Mouse (Mus musculus) right cerebral cortex, postnatal 14 days (tissue): Measurements from ENCODE around the gene Depp1.
A peak's percentile ranks its signal among the peaks of the same experiment; 100 is the strongest.
"Not testable (repeated sequence)": the region's sequence is repeated elsewhere in the genome, so short reads cannot be mapped to it uniquely, and the experiment has no call there.

ENCODE experiments used
- DNase-seq: peaks from one replicate; pipeline ENCODE4 v3.0.0; 2022

Gene Depp1

DNA sequence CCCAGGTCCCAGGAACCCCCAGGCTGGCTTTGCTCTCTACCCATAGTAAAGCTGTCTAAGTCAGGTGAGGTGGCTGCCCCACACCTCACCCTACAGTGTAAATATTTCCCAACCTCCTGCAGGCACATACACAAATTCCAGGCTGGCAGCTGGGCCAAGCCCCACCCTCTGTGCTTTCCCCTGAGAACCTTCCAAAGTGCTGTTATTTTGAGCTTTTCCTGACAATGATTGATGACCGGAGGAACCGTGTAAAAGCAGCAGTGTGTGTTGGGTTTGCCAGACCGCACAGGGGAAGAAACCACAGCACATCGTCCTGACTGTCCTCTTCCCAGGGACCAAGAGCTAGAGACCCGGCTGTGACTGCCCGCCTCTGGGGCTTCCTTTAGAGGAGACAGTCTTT, at the start of gene Depp1:
TSS of gene Depp1 (plus strand) at position 204 of the 400 bp plus-strand sequence.
- no peak for DNase-seq

DNA sequence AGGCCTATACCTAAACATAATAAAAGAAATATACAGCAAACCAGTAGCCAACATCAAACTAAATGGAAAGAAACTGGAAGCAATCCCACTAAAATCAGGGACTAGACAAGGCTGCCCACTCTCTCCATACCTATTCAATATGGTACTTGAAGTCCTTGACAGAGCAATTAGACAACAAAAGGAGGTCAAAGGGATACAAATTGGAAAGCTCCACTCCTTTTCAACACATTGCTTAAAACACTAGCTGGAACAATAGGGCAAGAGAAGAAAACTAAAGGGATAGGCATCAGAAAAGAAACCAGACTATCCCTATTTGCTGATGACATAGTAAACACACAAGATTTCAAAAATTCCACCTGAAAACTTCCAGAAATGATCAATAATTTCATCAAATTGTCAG, 49.4 kb upstream of the Depp1 start:
- DNase-seq = not testable (repeated sequence)

DNA sequence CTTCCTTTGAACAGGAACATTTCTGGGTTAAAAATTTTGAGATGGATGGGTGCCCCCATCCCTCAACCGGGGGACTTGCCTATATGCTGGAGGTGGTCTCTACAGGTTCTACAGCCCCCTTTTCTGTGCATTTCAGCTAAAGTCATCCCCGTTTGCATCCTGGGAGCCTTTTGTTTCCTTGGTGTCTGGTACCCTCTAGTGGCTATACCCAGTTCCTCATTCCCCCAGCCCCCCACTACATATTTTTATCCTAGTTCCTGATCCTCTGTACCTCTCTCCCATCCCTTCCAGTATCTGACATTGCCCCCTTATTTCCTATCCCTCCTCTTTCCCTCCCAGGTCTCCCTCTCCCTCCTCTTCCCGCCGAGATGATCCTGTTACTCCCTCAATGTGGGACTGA, 43.2 kb upstream of the Depp1 start:
- DNase-seq = no peak

DNA sequence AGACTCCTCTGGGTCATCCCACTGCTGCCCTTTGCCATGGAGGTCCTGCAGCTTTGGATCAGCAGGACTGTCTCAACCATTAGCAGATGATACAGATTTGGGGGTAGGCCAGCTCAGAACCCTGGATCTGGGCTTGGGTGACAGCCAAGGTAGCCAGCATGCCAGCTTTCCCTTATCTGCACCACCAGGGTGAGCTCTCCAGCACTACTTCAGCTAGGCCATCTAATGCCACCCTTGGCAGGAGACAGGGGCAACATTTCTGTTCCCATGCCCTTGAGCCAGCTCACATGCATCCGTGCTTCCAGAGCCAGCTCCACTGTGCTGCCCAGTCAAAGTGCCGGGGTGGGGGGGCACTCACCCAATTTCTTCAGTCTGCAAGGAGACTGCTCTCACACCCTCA, 34.7 kb upstream of the Depp1 start:
- DNase-seq = no peak

DNA sequence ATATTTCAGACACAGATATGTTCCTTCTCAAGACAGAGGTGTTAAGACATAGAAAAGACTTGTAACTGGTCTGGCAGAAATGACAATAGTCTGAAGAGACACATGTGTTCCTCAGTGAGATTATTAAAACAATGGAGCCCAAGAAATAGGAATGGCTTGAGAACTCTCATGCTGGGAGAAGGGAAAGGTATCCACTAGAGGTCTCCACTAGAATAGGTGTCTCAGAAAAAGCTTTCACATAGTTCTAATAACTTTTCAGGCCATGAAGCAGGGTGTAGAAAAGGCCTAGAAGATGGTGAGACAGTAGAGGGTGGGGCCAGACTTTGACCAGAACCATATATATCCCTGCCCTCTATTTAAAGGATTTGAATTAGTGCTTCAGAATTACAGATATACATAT, 32.3 kb upstream of the Depp1 start:
- DNase-seq = no peak

DNA sequence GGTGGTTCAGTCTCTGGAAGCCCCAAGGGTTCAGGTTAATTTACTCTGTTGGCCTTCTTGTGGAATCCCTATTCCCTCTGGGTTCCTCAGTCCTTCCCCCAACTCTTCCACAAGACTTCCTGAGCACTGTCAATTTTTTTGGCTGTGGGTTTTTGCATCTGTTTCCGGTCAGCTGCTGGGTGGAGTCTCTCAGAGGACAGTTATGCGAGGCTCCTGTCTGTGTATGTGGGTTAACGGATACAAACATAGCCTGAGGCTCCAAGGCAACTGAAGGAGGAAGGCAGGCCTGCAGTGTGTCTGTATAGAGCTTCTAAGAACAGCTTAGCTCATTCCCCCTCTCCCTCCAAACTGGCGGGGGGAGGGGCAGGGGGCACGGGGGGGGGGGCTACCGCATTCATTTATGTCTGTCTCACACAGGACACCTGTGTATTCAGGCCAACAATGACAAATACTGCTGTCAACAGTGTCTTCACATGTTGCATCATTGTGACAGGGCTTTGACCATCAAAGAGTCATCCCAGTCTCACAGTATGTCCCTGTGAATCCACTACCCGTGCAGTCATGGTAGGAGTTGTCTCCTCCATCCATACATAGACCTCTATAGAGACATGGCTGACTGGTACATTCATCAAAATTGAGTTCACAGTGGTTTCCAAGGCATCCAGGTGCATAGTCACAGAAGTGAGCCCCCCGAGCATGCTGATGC, 28.9 kb upstream of the Depp1 start:
- DNase-seq = no peak

DNA sequence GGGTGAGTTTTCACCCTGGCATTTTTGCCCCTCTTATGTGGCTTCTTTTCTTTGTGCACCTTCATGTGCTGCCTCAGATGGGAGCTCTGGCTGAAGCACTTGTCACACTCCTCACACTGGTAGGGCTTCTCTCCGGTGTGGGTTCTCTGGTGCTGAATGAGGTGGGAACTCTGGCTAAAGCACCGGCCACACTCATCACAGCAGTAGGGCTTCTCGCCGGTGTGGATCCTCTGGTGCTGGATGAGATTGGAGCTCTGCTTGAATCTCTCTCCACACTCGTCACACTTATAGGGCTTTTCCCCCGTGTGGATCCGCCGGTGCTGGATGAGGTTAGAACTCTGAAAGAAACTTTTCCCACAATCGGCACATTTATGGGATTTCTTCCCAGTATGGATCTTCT, 24.0 kb upstream of the Depp1 start:
- DNase-seq = not testable (repeated sequence)

DNA sequence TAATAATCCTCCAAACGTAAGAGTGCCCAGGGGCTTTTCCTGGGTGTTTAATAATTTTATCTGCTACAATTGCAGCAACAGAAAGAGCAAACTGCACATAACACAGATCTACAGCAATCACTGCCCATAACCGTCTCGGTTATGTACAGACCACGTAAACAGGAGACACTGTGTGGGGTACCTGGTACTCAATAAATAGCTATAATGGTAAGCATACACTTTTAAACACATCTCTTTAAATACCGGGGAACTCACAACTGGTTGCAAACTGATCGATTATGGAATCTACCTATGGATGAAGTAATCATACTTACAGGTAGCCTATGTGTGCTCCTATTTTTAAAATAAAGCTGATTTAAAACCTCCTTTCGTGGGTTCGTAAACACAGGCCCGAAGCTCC, 22.3 kb upstream of the Depp1 start:
- DNase-seq = no peak

- peak; percentile 71 for DNase-seq
These were observed 21.8 kb upstream of the Depp1 start, which contains the start of gene Zfp422 for GRCm38 (mm10) chr6:116628539-116629171. Gene Zfp422, minus strand, starts transcription at chr6:116628999.

DNA sequence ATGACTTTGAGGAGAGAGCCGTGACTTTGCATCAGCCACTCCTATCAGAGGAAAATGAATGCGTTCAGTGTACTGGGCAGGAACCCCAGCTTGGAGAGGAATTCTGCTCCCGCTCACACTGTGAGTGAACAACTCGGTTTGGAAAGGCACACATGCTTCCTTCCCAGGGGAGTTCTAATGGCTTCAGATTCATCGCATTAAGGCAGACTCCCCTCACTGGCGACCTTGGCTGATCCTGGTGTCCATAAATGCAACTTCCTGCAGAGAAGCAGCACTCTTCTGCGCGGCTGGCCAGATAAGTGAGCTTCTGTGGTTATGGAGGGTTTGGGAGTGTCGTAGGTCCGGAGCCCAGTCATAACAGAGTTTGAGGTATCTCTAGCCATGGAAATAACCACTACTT, 20.6 kb upstream of the Depp1 start:
- no peak for DNase-seq

- peak; percentile 88 for DNase-seq
These were observed 18.3 kb upstream of the Depp1 start for GRCm38 (mm10) chr6:116632129-116632528.

DNA sequence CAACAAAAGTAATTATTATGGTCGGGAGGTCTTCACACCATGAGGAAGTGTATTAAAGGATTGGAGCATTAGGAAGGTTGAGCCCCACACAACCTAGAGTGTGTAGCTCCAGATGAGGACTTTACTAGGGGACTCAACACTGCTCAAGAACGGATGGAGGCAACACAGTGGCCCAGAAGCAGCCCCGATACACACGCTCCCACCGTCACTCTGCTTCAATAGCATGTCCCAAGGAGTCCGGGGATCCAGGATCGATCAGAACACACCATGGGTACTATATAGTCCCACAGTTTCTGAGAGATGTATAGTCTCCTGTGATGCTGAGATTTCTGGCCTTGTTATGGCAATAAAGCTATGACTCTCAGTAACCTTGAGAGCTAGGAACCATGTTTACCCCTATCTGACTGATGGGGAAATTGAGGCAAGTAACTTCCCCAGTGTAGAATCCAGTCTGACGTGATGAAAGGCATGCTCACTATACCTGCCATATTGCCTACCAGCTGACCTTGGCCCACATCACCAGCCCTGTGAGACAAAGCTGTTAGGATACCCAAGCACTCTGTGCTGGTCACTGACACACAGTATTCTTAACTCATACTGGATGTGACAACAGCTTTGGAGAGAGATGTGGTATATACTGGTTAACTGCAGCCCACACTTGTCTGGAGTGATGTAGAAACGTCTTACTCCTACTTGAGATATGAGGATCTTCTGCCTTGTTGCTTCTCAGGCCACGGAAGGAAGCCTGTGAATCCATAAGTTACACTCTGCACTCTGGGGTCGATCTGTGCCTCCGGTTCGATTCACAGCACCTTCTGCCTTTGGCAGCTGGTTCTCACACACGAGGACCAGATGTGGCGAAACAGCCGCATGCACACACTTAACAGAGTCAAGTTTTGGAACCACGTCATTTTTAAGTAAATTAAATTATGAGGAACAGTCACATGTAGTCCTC, 16.4 kb upstream of the Depp1 start:
- DNase-seq = no peak

GRCm38 (mm10) chr6:116635251-116636180, 14.9 kb upstream of the Depp1 start:
- no peak for DNase-seq

DNA sequence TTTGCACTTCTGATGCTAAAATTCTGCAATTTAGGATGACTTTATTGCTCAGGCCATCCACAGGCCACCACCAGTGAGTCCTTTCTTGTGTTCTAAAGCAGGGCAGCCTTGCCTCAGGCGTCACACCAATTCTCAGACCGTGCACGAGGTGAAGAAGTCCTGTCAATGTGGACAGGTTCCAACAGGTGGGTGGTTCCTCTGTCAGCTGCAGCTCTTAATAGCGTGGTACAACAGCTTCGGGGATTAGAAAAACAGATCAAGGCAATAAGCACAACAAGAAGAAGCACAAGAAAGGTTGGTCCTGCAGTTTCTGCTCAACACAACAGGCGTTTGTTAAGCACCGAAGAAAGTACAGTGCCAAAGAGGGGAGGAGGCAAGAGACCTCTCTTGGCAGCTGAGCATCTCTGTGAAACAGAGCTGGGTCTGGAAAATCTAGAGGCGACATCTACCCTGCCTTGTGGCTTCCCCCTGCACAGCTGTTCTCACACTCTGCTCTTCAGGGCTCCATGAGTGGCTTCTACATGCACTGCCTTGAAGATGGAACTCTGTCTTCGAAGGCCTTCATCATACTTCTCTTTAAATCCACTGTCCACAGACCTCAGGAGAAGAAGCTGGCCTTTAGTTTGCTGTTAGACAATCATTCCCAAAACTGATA, 13.7 kb upstream of the Depp1 start:
- no peak for DNase-seq

DNA sequence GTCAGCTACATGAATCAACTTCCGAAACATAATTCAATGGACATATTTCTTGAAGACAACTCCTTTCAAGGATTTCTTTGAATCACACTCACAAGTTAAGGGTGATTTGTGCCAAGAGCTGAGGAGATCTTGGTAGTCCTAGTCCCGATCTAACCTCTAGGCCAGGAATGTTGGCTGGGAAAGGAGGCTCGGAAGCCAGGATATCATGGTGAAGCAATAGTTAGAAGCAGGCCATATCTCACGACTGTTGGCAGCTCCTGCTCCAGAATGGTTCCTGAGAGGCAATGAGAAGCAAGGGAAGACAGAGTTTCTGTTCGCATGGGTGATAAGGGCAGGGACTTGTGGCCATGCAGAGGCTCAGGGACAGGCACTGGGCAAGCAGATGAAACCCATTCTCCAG, 12.9 kb upstream of the Depp1 start:
- DNase-seq = no peak

DNA sequence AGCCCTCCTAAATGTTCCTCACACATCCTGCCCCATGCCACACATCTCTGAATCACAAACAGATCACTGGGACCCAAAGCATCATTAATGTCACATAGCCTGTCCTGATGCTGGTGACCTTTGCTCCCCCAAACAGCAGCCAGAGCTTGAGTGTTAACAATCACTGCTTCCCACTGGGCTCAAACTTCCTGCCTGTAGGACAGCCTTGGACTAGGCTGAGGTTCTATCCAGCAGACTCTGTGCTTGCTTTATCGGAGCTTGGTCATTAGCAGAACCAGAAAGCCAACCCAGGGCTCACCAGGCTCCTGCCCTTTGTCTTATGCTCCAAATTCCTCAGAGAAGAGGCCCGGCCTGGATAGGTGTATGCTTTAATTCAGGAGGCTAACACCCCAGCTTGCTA, 11.5 kb upstream of the Depp1 start:
- no peak for DNase-seq

DNA sequence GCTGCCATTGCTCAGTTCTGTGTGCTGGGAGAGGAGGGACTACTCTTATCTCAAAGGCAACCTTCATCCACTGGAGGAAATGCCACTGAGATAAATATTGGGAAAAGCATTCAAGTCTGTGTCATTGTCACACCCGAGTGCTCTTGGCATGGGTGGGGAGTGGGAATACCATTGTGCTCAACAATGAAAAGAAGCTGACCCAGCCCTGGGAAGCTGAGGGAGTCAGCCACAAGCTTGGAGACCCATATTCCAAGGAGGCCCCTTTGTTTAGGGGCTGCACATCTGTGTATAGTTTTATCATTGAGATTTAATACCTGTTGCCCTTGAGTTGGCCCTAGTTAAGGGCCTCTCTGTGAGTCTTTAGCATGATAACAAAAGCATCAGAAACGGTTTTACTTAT, 10.7 kb upstream of the Depp1 start:
- DNase-seq = no peak

- peak; percentile 51 for DNase-seq
These were observed 7.5 kb upstream of the Depp1 start for GRCm38 (mm10) chr6:116642942-116643341.

GRCm38 (mm10) chr6:116643881-116644280, 6.5 kb upstream of the Depp1 start:
- DNase-seq = no peak

DNA sequence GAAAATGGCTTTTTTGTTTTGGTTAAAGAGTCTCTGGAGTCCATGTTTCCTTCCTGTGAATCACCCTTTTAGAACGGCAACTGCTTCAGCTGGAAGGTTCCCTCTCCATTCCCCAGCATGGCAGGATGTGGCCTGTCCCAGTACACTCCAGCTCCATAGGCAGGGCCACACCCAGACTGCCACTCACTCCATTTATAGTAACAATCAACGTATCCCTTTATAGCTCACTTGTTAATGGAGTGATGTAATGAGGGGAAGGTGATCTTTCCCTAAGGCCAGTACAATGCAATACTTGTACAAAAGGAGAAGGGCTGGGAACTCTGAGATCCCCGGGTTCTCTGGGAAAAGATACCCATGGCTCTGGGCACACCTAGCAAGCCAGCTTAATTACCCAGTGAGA, 6.1 kb upstream of the Depp1 start:
- DNase-seq = no peak

DNA sequence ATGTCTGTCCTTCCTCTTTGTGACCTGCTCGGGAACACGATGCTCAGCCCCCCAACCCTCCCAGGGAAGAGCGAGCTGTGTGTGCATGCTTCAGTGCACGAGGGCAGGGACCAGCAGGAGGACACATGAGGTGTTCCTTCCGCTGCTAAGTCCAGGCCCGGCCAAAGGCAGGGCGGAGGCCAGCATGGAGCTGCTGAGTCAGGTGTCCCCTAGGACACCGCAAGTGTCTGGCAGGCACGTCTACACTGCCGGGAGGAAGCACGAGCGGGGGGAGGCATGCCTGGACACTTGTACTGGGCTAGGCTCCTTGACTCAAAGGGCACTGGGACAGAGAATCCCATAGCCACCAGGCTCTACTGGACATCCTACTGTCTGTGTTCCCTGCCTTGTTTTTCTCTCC, 2.6 kb upstream of the Depp1 start:
- no peak for DNase-seq

GRCm38 (mm10) chr6:116649811-116650210, 598 bp upstream of the Depp1 start:
- DNase-seq = no peak
